Mouse (Mus musculus) retina, adult 2 months (tissue): Measurements from ENCODE around the gene Arhgdig.
A peak's percentile ranks its signal among the peaks of the same experiment; 100 is the strongest.

Source experiments
- DNase-seq: peaks from one replicate; pipeline ENCODE4 v3.0.0-alpha.2; 2012; ENCODE audit warnings: low read depth, low spot score

The Arhgdig gene

GRCm38 (mm10) chr17:26207686-26208085, at the start of gene Arhgdig:
Gene Arhgdig (minus strand): TSS chr17:26207786.
- no peak for DNase-seq

- no peak for DNase-seq
These were observed 47.7 kb upstream of the Arhgdig start for GRCm38 (mm10) chr17:26255313-26255712.

DNA sequence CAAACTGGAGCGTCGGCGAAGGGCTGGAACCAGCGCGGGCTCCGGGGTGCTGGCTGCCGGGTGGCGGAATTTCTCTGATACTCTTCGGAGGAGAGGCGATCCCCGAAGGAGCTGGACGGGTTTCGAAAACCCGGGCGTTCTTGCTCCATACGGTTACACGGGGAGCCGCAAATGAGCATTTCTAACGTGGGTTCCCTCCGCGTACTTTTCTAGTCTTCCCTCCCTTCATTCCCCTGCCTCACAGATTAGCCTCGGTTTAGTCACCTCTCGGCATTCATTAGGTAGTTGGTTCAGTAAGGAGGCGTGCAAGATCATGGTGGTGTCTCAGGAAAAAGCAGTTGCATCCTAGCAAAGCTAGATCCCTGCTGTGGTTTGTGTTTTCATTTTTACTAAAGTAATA, 45.8 kb upstream of the Arhgdig start:
- DNase-seq, result no peak

GRCm38 (mm10) chr17:26252539-26253251, 45.1 kb upstream of the Arhgdig start, which contains the start of gene Luc7l:
Gene Luc7l (plus strand): TSS chr17:26252896.
- DNase-seq, result peak; percentile 88

GRCm38 (mm10) chr17:26251886-26252538, 44.4 kb upstream of the Arhgdig start:
- DNase-seq, result no peak

GRCm38 (mm10) chr17:26244101-26244841, 36.7 kb upstream of the Arhgdig start, which contains the start of gene Fam234a:
Gene Fam234a (minus strand): TSS chr17:26244242.
- peak; percentile 94 for DNase-seq

DNA sequence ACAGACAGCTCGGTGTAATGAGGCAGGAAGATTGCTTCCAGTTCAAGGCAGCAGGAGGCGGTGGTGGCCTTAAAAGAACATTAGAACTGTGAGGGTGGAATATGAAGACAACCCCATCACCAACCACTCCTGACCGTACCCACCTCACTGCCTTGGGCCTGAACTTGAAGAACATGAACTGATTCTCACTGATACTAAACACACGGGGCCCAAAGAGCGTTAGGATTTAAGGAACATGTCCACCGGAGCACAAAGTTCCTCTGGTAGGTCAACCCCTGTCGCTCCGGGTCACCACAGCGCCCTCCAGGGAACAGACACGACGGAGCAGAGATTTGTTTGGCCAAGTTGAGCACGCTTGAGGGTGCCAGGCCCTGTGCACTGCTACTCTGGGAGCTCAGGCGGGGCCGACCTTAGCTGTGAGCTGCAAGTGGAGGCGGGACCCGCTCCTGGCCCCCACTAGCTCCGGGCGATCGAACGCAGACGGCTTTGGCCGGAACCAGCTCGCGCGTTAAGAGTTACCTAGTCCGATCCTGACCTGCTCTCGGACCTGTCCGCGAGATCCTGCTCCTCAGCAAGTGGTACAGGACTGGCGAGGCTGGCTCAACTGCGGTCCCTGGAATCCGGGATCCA, 36.0 kb upstream of the Arhgdig start:
- peak; percentile 38 for DNase-seq

DNA sequence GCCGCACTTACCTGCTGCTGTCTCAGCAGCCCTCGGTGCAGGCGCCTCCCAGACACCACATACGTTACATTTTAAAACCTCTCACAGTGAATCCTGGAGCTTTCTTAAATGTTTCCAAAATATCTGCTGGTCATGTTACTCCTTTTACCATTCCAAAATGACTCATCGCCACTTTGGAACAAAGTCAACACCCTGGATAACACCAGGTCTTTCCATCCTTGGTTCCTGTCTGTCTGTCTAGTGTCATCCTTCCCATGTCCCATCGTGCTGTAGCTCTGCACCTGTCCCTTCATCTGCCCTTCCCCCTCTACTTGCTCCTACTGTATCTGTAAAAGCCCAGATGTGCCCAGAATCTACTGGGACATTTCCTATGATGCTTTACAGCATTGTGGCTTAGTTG, 33.4 kb upstream of the Arhgdig start:
- no peak for DNase-seq

DNA sequence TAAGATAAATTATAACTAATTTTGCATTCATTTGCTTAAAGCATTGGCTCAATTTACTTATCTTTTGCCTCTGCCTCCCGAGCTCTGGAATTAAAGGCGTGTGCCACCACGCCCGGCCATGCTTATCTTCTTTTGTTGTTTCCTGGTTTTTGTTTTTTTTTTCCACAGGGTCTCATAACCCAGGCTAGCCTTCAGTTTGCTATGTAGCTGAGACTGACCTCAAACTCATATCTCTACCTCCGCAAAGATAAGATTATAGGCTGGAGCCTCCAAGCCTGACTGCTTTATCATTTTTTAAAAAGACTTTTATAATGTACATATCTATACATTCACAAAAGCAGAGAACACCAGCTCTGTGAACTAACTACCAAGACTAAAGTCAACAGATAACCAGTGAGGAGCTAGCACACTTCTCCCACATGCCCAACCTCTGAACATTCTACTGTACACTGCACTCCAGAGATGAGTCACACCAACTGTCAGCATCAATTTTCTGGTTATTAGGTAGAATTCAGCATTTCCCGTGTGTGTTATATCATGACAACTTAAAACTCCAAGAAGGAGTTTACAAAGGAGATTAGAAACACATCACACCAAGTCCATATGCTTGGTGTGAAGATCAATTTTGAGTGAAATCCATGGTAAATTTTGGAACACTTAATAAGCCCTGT, 32.7 kb upstream of the Arhgdig start:
- no peak for DNase-seq

GRCm38 (mm10) chr17:26239551-26239950, 32.0 kb upstream of the Arhgdig start:
- DNase-seq, result no peak

DNA sequence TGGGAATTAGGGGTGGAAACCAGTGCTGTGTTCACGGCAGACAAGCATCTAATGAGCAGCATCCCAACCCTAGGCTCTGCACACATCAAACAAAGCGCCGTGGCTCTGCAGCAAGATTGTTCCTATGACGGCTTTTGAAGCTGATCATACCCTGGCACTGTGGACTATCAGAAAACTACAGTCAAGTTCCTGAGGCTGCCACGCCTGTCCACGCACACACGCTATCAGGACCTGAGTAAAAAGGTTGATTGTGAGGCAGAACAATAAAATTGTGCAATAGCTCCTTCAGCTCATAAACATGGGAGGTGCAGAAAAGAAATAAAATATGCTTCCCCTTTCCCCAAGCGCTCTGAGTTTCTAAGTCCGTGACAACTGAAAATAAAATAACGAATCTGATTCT, 30.1 kb upstream of the Arhgdig start:
- DNase-seq, result no peak

GRCm38 (mm10) chr17:26235077-26235815, 27.7 kb upstream of the Arhgdig start:
- DNase-seq, result no peak

DNA sequence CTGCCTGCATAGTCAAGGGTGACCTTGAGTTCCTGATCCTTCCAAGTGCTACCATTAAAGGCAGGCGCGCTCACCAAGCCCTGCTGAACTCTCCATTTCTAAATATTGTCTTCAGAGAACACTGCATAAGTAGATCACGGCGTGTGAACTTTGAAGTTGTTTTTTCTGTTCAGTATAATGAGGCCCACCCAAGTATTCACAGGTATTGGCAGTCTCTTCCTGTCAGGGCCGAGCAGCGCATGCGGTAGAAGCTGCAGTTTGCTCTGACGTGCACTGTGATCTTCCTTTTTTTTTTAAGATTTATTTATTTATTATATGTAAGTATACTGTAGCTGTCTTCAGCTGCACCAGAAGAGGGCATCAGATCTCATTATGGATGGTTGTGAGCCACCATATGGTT, 26.8 kb upstream of the Arhgdig start:
- DNase-seq, result no peak

DNA sequence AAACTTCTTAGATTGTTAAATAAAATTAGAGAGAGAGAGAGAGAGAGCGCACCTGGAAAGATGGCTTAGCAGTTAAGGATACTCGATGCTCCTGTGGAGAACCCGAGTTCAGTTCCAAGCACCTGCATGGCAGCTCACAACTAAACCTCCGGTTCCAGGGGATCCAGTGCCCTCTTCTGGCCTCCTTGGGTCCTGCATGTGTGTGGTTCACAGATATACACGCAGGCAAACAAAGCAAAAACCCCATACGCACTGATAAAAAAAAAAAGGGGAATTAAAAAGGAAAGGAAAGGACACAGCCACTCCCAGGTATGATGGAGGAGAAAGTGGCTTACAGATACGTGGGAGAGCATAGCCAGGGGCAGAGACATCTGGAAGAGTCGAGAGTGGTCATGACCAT, 25.3 kb upstream of the Arhgdig start:
- DNase-seq, result no peak

DNA sequence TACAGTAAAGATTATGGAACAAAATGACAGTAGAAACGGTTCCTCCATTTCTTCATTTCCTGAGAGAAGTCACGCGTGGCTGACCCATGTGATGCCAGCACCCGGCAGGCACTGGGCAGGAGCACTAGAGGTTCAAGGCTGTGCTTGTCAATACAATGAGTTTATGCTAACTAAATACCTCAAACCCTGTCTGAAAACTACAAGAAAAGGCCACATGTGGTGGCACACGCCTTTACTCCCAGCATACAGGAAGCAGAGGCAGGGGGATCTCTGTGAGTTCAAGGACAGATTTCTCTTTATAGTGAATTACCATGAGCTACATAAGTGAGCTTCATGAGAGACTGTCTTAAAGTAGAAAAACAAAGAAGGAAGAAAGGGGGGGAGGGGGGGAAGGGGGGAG, 23.6 kb upstream of the Arhgdig start:
- DNase-seq, result no peak

- DNase-seq, result no peak
These were observed 22.2 kb upstream of the Arhgdig start for GRCm38 (mm10) chr17:26229776-26230175.

DNA sequence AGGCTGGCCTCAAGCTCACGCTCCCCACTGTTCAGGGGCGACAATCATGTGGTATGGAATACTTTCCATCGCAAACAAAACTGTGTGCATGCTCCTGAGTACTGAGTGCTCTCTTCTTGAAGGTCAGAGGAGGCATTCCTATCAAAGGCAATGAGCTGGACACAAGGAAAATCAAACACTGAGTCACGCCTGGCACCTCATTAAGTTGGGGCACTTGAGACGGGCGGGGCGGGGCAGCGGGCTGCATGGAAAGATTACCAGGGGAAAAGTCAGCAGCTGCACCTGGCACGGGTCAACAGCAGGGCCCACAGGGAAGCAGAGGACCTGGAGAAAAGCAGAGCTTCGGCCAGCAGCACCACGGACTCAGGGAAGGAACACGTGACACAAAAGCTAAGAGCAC, 17.6 kb upstream of the Arhgdig start:
- no peak for DNase-seq

GRCm38 (mm10) chr17:26221508-26221907, 13.9 kb upstream of the Arhgdig start:
- no peak for DNase-seq

DNA sequence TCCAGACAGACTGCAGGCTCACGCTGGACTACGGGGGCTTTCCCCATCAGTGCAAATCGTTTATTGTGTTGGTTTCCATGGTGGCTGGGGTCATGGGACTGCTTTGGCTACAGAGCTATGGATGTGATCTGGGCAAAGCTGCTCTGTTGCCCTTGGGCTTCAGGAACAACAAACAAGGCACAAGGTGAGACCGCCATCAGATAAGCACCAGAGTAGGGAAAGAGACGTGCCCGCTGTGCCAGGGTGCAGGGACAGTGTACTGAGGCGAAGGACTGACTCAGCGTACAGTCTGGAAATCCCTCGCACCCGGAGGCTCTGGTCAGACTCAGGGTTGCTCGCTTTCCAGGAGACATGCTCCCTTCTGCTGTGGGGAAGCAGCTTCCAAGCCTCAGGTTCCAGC, 5.1 kb upstream of the Arhgdig start:
- no peak for DNase-seq

DNA sequence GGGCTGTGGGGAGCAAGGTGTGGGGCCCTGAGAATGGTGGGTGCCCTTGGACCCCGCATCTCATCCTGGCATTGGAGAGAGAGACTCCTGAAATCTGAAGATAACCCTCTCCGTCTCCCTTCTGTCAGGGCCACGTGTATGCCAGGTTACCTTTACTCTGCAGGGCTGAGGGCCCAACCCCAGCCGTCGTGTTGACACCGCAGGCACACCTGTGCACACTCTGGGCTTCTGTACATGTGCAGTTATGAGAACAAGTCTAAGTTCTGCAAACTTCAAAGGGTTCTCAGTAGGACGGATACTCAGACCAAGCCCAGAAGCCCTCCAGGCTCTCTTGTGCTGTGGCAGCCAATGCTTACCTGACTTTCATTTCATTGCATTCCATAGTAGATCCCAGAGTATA, 4.7 kb upstream of the Arhgdig start:
- no peak for DNase-seq

DNA sequence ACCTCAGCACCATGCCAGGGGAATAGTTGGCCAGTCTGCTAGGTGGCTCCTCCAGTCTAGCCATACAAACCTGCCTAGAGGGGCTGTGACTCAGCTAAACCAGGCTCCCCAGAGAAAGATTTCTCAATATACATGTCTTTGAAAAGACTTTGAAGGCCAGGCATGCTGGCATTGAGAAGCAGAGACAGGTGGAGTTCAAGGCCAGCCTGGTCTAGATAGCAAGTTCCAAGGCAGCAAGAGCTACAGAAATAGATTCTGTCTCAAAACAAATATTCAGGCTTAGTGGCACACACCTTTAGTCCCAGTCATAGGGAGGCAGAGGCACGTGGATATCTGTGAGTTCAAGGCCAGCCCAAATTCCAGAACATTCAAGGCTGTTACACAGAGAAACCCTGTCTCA, 1.2 kb downstream of the Arhgdig start:
- no peak for DNase-seq
